Mouse (Mus musculus) embryonic facial prominence, embryonic 13.5 days (tissue): ENCODE results near the gene 4930502E18Rik. TPM values are rescaled to one million over a fixed set of nuclear protein-coding genes. Genes with fewer than 3 reads are reported as not detected.
A peak's percentile ranks its signal among the peaks of the same experiment; 100 is the strongest.
"Not testable (repeated sequence)": the region's sequence is repeated elsewhere in the genome, so short reads cannot be mapped to it uniquely, and the experiment has no call there.

ENCODE experiments used
- ATAC-seq: fragments of 200-750 bp; cut with Nextera tagmentation; 2 replicates; pipeline ENCODE4 v1.8.0; 2017; ENCODE audit warnings: low read depth; ENCODE audit not compliant: insufficient number of reproducible peaks, insufficient read depth, low FRiP score, low TSS enrichment
- H3K27ac ChIP-seq: fragments of 300-500 bp; sonication (generic); 2 replicates; pipeline ENCODE4 v1.5.1; 2015; ENCODE audit warnings: moderate library complexity, mild to moderate bottlenecking, inconsistent platforms
- H3K27me3 ChIP-seq: fragments of 300-500 bp; sonication (generic); 2 replicates; pipeline ENCODE4 v1.6.1; 2015; ENCODE audit warnings: mild to moderate bottlenecking, inconsistent platforms
- H3K36me3 ChIP-seq: fragments of 300-500 bp; sonication (generic); 2 replicates; pipeline ENCODE4 v1.6.1; 2015; ENCODE audit warnings: mild to moderate bottlenecking, inconsistent platforms
- H3K4me1 ChIP-seq: fragments of 300-500 bp; sonication (generic); 2 replicates; pipeline ENCODE4 v1.6.1; 2015; ENCODE audit warnings: inconsistent platforms
- H3K4me2 ChIP-seq: fragments of 300-500 bp; sonication (generic); 2 replicates; pipeline ENCODE4 v1.6.1; 2015; ENCODE audit warnings: moderate library complexity, mild to moderate bottlenecking, inconsistent platforms
- H3K4me3 ChIP-seq: fragments of 300-500 bp; sonication (generic); 2 replicates; pipeline ENCODE4 v1.5.1; 2015; ENCODE audit warnings: mild to moderate bottlenecking, inconsistent platforms
- H3K9ac ChIP-seq: fragments of 300-500 bp; sonication (generic); 2 replicates; pipeline ENCODE4 v1.6.1; 2015; ENCODE audit warnings: mild to moderate bottlenecking, inconsistent platforms
- H3K9me3 ChIP-seq: fragments of 300-500 bp; sonication (generic); 2 replicates; pipeline ENCODE4 v1.6.1; 2016; ENCODE audit warnings: inconsistent platforms
- WGBS: fragments of 180-500 bp; shearing (Covaris S2); methylation state at CpG from one replicate; pipeline ENCODE4 v1.1.7; 2015; ENCODE audit warnings: mixed read lengths; 5-methylcytosine and 5-hydroxymethylcytosine counted together
- polyA plus RNA-seq: library from polyadenylated mRNA; unstranded; fragments of >200 nt; fragmentation: Nextera tagmentation; extraction: Ambion mirVana; gene quantifications from 2 replicates; pipeline ENCODE4 v1.2.1, GENCODE M21; 2015

4930502E18Rik gene
- polyA plus RNA-seq, result 0.43 and 0.62 TPM in 2 replicates

DNA sequence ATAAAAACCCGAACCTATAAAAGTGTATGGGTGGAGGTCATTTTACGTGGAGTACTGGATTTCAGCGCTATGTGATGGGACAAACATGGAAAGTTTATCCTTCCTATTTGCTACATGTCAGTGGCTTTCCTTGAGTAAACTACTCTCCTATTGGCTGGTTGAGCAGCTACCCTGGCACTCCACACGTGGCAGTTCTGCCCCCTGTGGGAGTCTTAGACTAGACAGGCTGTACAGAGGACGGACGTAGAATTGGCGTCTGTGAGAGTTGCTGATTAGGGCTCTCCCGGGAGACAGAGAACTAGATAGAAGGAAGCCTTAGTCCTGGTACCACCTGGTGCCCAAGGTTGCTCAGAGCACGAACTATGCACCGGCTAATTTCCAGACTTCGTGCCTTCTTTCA is at the start of gene 4930502E18Rik:
TSS of gene 4930502E18Rik (plus strand) at position 231 of the 400 bp plus-strand sequence.
- H3K4me1 ChIP-seq, result no peaks in the 10 kb centered on the region
- H3K27ac ChIP-seq, result no peak within 1 kb of the TSS
- no peak for ATAC-seq
- H3K36me3 ChIP-seq, result no peaks in the 10 kb centered on the region
- no peaks in the 10 kb centered on the region for H3K9me3 ChIP-seq
- H3K9ac ChIP-seq, result no peak within 1 kb of the TSS
- WGBS, result 87% methylated on average over 11 of the region's 11 CpGs
- H3K4me3 ChIP-seq, result no peak within 1 kb of the TSS
- no peak within 1 kb of the TSS for H3K4me2 ChIP-seq
- no peaks in the 10 kb centered on the region for H3K27me3 ChIP-seq

DNA sequence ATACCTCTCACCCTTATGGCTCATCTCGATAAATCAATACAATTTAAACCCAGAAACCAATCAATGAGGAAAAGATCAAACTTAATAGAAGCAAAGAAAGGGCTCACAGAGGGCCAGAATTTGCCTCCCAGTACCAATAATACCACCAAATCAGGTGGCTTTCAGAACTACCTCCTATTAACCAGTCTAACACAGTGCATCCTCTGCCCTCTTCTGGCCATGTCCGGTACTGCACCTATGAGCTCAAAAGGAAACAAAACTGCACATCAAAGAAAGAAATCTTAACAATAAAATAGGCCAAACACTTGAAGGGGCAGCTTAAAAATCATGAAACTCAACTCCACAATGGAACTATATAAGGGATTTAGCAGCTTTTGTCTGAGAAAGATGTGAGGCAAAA is 47.7 kb upstream of the 4930502E18Rik start:
- not testable (repeated sequence) for H3K9me3 ChIP-seq, H3K4me3 ChIP-seq, H3K4me2 ChIP-seq, H3K27ac ChIP-seq, H3K4me1 ChIP-seq, ATAC-seq, H3K27me3 ChIP-seq, H3K9ac ChIP-seq, H3K36me3 ChIP-seq
- WGBS, result 49% methylated on average over 2 of the region's 2 CpGs

DNA sequence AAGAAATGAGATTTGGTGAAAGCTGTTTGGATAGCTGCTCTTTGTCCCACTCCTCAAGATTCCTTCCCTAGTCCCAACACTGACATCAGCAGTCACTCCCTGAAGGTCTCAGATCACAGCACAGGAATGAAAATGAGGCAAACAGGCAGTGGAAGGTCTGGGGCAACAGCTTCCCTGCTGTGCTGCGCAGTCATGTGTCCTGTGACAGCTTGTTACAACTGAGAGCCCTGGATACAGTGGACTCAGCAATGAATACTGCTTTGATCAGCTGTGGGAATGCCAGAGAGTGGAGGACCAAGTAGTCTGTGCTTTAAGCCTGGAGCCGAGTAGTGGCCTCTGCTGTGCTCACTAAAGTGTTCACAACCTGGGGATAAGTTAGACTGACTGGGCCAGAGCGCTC is 42.0 kb upstream of the 4930502E18Rik start:
- not testable (repeated sequence) for H3K4me2 ChIP-seq, H3K9me3 ChIP-seq, H3K4me1 ChIP-seq, H3K27ac ChIP-seq, ATAC-seq, H3K27me3 ChIP-seq, H3K36me3 ChIP-seq, H3K4me3 ChIP-seq, H3K9ac ChIP-seq
- 47% methylated on average over 2 of the region's 3 CpGs for WGBS

DNA sequence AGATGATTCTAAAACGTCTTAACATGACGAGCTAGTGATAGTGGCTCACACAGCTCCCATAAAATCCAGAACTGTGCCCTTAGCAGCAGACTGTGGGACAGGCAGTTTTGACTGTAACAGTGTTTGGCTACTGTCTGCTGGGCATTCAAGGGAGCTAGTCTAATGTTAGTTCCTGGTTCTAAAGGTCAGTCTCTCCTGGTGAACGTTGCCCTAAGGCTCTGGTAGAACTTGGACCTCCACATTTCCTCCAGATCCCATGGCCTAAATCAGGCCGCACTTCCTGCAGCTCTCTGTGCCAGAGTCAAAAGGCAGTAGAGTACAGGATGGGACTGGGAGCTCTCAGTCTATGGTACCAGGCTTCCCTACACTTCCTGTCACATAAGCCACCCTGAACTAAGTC is 40.0 kb upstream of the 4930502E18Rik start:
- 79% methylated on average over 2 of the region's 4 CpGs for WGBS
- H3K4me3 ChIP-seq, H3K4me1 ChIP-seq, H3K9me3 ChIP-seq, H3K9ac ChIP-seq, H3K27me3 ChIP-seq, H3K4me2 ChIP-seq, ATAC-seq, H3K36me3 ChIP-seq, H3K27ac ChIP-seq: not testable (repeated sequence)

DNA sequence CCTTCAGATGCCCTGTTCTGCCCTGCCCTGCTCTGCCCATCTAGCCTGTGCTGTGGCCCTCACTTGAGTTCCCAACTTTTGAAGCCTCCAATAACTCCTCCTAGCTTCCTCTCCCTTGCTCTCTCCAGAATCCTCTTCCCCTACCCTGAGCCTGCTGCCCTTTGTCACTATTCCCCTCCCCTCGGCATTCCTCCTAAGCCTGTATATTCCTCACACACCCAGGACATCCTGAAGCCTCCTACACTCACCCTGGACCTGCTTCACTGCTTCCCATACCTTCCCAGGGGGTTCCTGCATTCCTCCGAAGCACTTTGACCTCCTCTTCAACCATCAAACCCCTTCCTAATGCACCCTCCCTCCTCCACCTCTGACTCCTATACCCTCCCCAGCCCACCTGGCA is 32.6 kb upstream of the 4930502E18Rik start:
- Histone ChIP-seq H3K9ac (no peak overlapping the region), H3K4me2 (no peak overlapping the region), H3K4me1 (no peaks in the 10 kb centered on the region), H3K4me3 (no peak overlapping the region), H3K27me3 (no peaks in the 10 kb centered on the region), H3K9me3 (no peaks in the 10 kb centered on the region), H3K27ac (no peak overlapping the region), H3K36me3 (no peaks in the 10 kb centered on the region)
- no peak for ATAC-seq
- 69% methylated on average over 2 of the region's 2 CpGs for WGBS

DNA sequence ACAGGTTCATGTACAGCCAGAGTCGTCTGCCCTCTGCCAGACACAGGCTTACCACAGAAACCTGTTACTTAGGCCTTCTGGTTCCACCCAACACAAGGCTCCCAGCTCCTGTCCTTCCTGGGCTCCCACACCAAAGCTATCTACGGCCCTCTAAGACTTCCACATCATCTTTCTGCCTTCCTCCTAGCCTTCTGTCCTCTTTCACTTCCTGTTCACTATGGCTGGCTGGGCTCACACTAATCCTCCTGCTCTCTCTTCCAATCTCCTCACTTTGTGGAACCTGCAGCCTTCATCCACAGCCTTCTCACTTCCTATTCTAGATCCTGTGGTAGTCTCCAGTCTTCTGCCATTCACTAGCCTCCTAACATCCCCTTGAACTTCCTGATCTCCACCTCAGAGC is 31.5 kb upstream of the 4930502E18Rik start:
- Histone ChIP-seq H3K36me3 (no peaks in the 10 kb centered on the region), H3K4me1 (no peaks in the 10 kb centered on the region), H3K9ac (no peak overlapping the region), H3K27ac (no peak overlapping the region), H3K27me3 (no peaks in the 10 kb centered on the region), H3K4me3 (no peak overlapping the region), H3K4me2 (no peak overlapping the region), H3K9me3 (no peaks in the 10 kb centered on the region)
- ATAC-seq, result no peak
- 73% methylated on average over 2 of the region's 2 CpGs for WGBS

DNA sequence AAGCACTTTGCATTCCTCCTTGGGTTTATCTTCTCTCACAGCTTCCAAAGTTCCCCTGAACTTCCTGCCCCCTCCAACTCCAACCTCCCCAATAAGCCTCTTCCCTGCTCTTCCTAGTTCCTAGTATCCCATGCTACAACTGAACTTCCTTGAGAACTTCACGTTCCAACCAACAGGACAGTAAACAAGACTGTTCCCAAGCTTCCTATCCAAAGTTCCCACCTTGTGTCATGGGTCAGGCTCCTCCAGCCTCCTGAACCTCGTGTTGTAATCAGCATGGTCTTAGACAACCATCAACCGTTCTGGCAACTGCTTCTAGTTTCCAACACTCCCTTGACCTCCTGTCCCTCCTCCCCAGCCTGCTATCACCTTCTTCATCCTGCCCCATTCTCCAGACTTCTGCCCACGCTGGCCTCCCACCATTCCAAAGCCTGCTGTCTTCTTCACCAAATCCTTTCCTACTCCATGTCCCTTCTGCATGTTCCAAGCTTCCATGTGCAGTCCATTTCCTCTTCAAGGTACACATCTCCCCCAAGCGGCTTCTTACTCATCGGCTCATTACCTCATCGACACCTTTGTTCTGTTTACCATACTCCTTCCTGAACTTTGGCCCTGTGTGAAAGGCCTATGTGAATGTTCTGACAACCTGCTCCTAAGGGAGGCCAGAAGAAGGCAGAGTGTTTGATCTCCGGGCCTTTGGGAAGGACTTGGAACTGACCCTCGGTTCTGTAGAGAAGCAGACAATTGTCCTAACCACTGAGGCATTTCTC is 30.4 kb upstream of the 4930502E18Rik start:
- ATAC-seq, result no peak
- no peak overlapping the region for H3K4me3 ChIP-seq
- no peak overlapping the region for H3K4me2 ChIP-seq
- H3K27ac ChIP-seq, result no peak overlapping the region
- H3K4me1 ChIP-seq, result no peaks in the 10 kb centered on the region
- H3K27me3 ChIP-seq, result no peaks in the 10 kb centered on the region
- H3K9ac ChIP-seq, result no peak overlapping the region
- no peaks in the 10 kb centered on the region for H3K36me3 ChIP-seq
- WGBS, result 86% methylated on average over 9 of the region's 9 CpGs
- H3K9me3 ChIP-seq, result no peaks in the 10 kb centered on the region

DNA sequence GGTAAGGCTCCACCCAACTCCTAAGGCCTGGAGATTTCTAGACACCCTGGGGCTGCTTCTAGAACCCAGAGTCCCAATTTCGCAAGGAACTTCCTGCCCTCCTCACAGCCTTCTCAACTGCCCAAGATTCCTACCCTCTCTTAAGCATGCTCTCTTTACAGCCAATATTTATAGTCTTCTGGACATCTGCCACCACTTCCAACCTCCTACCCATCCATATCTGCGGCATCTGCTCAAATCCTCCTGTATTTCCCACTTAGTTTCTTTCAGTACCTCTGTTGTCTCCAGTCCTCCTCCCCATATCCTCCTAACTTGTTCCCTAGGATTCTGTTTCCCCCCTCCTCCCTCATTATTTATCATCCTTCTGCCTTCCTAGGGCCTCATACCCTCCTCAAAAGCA is 25.4 kb upstream of the 4930502E18Rik start:
- WGBS, result 85% methylated on average over 2 of the region's 2 CpGs
- H3K27ac ChIP-seq, result no peak overlapping the region
- ATAC-seq, result no peak
- H3K27me3 ChIP-seq, result no peaks in the 10 kb centered on the region
- no peak overlapping the region for H3K9ac ChIP-seq
- H3K36me3 ChIP-seq, result no peaks in the 10 kb centered on the region
- no peaks in the 10 kb centered on the region for H3K9me3 ChIP-seq
- H3K4me2 ChIP-seq, result no peak overlapping the region
- H3K4me3 ChIP-seq, result no peak overlapping the region
- H3K4me1 ChIP-seq, result no peaks in the 10 kb centered on the region

DNA sequence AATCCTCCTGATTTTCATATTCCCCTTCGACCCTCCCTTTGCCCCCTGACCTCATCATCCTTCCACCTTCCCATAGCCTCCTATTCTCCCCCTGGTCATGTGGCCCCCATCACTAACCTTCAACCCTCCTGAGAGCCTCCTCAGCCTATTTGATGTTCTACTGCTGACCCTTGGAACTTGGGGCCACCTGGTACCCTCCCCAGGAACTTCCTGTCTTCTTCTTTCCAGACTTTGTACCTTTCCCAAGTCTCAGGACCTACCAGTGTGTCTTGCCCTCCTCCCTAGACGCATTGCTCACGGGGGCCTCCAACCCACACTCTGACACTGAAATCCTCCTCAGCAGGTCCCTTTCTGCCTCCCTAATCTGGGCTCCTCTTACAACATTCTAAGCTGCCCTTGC is 22.0 kb upstream of the 4930502E18Rik start:
- Histone ChIP-seq H3K27ac (no peak overlapping the region), H3K9ac (no peak overlapping the region), H3K4me3 (no peak overlapping the region), H3K9me3 (no peaks in the 10 kb centered on the region), H3K4me1 (no peaks in the 10 kb centered on the region), H3K27me3 (no peaks in the 10 kb centered on the region), H3K36me3 (no peaks in the 10 kb centered on the region), H3K4me2 (no peak overlapping the region)
- WGBS, result 72% methylated on average over 3 of the region's 3 CpGs
- ATAC-seq, result no peak

DNA sequence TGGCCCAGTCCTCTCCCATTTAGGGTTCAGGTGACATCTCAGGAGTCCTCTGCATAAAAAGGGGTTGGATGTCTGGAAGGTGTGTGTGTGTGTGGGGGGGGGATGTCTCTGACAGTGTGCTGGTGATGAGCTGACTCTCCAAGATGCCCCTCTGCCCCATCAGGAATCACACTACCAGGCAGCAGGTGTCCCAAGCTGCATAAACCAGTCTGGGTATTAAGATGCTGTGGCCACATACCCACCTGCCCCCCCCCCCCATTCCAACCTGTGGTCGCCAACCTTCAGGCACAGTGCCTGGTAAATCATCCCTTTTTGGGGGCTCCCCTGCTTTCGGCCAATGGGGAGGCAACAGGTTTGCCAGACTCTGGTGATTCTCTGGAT is 8.7 kb upstream of the 4930502E18Rik start:
- peak overlapping the region; percentile 59 for H3K4me2 ChIP-seq
- 50% methylated on average over 2 of the region's 2 CpGs for WGBS

DNA sequence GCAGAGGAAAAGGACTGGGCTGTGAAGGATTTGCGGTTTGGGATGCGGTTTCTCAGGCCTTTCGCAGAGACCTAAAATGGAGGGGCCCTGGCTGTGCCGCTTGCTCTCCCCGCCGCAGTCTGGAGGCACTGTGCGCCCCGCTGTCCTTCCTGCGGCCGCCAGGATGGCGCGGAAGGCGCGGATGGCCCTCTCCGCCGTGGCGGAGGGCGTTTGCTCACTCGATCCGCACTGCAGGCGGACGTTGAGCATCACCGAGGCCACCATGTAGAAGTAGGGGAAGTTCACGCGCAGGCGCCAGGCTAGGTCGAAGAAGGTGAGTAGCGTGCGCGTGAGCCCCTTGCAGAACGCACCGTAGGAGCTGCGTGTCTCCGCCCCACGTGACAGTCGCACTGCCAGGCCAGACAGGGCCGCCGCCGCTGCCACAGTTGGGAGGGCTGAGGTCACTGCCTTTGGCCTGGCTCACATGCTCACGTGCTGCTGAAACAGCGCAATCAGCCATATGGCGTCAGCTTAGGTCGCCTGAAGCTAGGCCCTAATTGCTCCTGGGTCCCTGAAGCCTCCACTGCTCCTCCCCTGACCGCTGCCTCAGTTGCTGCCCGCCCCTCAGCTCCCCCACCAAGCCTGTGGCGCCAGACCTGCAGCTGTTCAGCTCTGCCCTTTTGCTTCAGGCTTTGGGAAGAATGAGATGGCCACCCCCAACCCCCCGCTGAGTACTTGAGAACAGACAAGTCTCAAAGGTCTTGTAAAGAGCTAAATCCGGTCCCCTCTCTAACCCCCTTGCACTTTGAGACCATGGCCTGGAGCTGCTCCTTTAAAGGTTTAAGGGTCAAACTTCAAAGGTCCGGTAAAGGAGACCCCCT is 8.1 kb upstream of the 4930502E18Rik start:
- H3K4me1 ChIP-seq, result no peaks in the 10 kb centered on the region
- peak overlapping the region; percentile 71 for H3K9ac ChIP-seq
- ATAC-seq, result peak; percentile 61; the same call in 1 of the 2 replicates
- no peaks in the 10 kb centered on the region for H3K9me3 ChIP-seq
- H3K27me3 ChIP-seq, result no peaks in the 10 kb centered on the region
- no peak overlapping the region for H3K27ac ChIP-seq
- peak overlapping the region; percentile 59 for H3K4me2 ChIP-seq
- 30% methylated on average over 49 of the region's 49 CpGs for WGBS
- peak overlapping the region; percentile 36 for H3K4me3 ChIP-seq
- H3K36me3 ChIP-seq, result no peaks in the 10 kb centered on the region

More for the DNA sequence above, 8.7 kb upstream of the 4930502E18Rik start:
- no peak for ATAC-seq
- peak overlapping the region; percentile 71; the same call in 1 of the 2 replicates for H3K9ac ChIP-seq
- H3K27ac ChIP-seq, result no peak overlapping the region
- peak overlapping the region; percentile 36 for H3K4me3 ChIP-seq
- no peaks in the 10 kb centered on the region for H3K27me3 ChIP-seq
- H3K4me1 ChIP-seq, result no peaks in the 10 kb centered on the region
- H3K9me3 ChIP-seq, result no peaks in the 10 kb centered on the region
- no peaks in the 10 kb centered on the region for H3K36me3 ChIP-seq

DNA sequence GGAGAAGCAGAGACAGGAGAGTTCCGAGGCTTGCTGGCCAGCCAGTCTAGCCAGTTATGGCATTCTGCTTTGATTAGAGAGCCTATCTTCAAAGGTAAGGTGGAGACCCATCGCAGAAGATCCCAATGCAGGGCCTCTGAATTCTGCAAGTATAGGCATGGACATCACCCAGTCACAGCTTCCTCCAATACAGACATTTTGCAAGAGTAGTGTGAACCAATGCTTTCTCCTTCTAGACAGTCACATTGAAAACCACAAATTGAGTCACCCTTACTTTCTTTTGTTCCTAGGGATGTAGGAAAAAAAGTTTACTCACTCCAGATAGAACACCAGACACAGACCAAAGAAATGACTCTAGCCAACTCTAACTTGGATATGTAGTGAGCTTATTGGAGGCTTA is 4.3 kb downstream of the 4930502E18Rik start:
- Histone ChIP-seq H3K36me3 (no peaks in the 10 kb centered on the region), H3K9ac (no peak overlapping the region), H3K4me1 (no peaks in the 10 kb centered on the region), H3K27ac (no peak overlapping the region), H3K27me3 (no peaks in the 10 kb centered on the region), H3K4me3 (no peak overlapping the region), H3K4me2 (no peak overlapping the region), H3K9me3 (no peaks in the 10 kb centered on the region)
- WGBS, result 72% methylated on average over 2 of the region's 2 CpGs
- ATAC-seq, result no peak
